Mouse (Mus musculus): ENCODE data around the gene Cyp2u1. TPM values are rescaled to one million over a fixed set of nuclear protein-coding genes. Genes with fewer than 3 reads are reported as not detected.
"Not testable (repeated sequence)": the region's sequence is repeated elsewhere in the genome, so short reads cannot be mapped to it uniquely, and the experiment has no call there.

The Cyp2u1 gene
- 10 to 100 TPM; 11.6 to 19.1 (median 12.0) TPM for total RNA-seq (2022)

DNA sequence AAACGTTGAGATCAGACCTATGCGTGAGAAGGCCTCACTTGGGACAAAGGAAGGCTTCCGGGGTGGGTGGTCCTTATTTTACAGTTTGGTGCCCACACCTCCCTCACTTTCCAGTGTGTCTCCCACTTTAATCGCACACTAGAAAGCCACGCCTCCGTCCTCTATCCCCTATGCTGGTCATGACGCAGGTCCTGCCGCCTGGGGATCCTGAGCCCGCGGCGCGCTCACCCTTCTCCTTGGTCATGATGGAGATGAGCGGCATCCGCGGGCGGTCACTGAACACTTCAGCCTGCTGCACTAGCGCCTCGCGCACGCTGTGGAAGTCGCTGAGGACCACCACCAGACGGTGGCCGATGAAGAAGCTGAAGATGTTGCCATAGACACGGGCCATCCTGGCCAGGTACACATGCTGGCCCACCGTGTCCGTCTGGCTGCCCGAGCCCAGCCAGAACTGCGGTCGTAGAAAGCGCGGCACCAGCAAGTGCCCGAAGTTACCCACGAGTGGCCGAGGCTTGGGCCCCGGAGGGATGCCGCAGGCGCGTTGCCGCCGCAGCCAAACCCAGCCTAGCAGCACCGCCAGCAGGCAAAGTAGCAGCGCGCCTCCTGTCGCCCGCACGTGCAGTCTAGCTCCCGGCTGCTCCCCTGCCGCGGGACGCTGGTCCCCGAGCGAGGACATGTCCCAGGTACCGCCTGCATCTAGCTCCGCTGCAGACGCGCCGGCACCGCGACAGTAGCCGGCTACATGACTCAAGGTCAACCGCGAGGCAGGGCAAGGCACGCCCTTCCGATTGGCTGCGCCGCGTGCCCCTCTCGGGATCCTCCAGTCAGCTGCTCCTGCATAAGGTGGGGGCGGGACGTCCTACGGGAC, at the start of gene Cyp2u1:
Gene Cyp2u1, minus strand, starts transcription at position 776 of the 868 bp plus-strand sequence.
- DNase-seq: peak; percentile 89

- DNase-seq: no peak
Observed at GRCm38 (mm10) chr3:131350539-131350938, 47.5 kb upstream of the Cyp2u1 start.

DNA sequence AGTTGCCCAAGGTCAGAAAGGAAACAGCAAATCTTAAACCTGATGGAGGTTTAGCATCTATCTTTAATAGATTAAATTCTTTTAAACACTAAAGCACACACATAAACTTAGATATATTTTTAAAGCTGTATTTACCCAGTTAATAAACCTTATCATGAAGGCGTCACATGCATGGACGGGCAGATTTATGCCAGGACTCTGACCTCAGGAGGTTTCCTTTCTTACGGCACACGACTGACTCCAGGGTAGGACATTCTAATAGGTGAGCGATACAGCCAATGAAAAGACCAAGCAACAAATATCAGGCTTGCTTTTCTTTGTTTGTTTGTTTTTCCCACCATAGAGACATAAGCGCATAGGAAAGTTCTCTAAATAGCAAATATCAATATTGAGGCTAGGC, 46.0 kb upstream of the Cyp2u1 start:
- no peak for DNase-seq

GRCm38 (mm10) chr3:131348579-131348950, 45.5 kb upstream of the Cyp2u1 start:
- no peak for DNase-seq

DNA sequence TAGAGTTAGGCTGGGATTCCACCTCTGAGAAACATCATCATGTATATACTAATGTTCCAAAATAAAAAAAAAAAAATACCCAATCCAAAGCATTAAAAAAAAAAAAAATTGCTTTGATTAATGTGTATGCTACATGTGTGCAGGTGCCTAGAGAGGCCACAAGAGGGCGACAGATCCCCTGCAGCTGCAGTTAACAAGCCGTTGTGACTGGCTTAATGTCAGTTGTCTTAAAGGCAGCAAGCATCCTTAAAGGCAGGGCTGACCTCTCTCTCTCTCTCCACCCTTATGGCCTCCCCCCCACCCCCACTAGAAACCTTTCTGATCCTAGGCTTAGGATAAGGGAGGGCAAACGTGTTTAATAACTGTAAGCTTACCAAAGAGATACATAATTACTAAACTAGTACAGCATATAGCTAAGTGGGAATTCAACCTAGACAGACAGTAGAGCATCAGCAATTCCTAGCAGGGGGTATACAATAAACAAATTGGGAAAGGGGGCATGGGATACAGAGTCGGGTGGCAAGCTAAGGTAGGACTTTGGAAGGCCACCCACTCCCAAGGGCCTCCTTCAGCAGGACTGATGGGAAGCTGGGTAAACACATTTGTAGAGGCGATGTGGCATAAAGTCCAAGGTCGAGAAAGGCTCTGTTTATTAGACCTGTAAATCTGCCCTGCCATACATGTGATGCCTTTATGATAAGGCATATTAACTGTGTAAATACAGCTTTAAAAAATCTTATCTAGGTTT, 45.0 kb upstream of the Cyp2u1 start:
- DNase-seq: no peak

- DNase-seq: no peak
Observed at GRCm38 (mm10) chr3:131345903-131346302, 42.9 kb upstream of the Cyp2u1 start.

GRCm38 (mm10) chr3:131343311-131343710, 40.3 kb upstream of the Cyp2u1 start:
- DNase-seq: no peak

DNA sequence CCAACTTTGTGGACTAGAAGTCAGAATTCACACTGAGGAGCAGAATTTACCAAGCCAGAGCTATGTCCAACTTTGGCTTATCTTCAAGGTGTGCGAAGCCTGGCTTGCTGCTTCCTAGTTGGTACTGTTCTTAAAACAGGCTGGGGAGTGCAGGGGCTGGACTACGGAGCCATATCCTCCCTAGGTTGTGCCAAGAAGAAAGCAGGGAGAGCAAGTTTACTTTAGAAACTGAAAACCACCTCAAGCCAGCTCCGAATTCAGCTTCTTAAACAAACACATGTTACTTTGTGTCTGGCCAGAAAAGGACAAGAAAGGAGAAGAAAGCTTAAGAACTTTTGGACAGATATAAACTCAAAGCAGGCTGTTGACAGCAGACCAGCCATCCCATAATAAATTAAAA, 37.9 kb upstream of the Cyp2u1 start:
- no peak for DNase-seq

DNA sequence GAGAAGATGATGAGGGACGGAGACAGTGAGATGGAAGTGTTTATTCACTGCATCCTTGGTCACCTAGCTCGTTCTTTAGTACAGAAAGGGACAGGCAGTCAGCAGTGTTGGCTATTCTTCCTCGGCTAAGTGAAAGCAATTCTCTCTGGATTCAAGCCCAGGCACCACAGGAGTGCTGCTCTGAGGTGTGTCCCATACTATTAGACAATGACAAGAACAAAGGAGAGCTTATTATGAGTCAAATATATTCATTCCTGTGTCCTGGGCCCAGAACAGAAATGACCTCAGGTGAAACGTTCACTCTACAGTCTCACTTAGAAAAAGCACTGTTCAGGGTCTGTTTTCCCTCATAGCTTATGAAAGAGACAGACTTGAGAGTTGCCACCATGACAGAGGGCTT, 36.3 kb upstream of the Cyp2u1 start:
- no peak for DNase-seq

DNA sequence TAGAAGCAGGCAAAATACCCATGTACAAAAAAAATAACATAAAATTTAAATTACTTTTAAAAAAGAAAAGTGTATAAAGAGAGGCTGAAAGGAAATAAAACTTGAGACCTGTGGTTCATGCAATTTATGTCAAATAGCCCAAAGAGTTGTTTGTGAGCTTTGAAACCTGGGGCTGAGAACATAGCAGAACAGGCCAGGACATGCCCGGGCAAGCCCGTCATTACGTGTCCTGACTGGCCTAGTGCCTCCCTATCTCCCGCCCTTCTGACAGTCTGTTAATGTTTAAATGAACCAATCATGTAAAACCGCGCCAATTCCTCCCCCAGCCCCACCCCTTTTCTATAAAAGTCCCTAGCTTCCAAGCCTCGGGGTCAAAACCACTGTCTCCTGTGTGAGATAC, 34.7 kb upstream of the Cyp2u1 start:
- DNase-seq: not testable (repeated sequence)

- DNase-seq: no peak
Observed at GRCm38 (mm10) chr3:131336629-131337028, 33.6 kb upstream of the Cyp2u1 start.

DNA sequence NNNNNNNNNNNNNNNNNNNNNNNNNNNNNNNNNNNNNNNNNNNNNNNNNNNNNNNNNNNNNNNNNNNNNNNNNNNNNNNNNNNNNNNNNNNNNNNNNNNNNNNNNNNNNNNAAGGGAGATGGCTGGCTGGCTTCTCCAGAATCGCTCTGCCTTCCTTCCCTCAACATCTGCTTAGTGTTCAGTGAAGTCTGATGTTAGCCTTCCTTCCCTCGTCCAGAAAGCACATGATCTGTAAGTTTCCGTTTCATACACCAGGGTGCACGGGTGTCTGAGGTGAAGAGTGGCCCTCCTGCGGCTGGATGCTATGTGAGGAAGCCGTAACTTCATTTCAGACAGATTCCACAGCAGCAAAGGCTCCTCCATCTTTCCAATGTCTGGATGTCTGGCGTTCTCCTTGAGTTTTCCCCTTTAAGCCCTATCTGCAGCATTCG, 32.1 kb upstream of the Cyp2u1 start:
- DNase-seq: no peak

DNA sequence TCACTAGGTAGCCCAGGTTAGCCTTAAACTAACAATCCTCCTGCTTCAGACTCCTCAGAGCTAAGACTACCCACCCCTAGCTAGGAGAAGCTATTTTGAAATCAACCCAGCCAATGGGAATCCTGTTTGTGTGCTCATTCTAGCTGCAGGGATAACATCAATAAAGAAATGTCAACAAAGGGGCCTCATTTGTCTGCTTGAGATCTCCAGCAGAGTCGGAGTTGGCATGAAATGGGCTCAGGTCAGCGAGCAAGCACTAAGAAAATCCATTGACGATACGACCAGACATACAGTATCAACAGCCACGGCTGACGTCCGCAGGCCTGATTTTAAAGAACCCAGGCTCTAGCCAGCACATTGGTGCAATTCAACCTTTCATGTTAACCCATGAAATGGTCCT, 24.2 kb upstream of the Cyp2u1 start:
- DNase-seq: no peak

DNA sequence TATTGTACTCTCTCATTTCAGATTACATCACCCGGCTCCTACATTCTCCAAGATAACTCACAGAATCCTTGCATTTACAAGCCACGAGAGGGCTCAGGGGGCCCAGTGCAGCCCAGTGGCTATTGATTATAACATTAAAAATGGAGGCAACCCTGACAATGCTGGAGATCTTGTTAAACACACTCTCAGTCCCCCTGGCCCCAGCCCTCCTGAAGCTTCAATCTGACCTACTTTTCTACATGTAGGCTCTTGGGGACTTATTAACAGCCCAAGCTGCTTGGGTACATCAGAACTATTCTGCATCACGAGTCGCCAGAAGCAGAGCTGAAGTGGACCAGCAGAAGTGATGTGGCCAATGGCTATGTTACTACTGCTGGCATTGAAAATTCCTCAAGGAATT, 23.6 kb upstream of the Cyp2u1 start:
- DNase-seq: no peak

- no peak for DNase-seq
Observed at GRCm38 (mm10) chr3:131322081-131322815, 19.2 kb upstream of the Cyp2u1 start.

DNA sequence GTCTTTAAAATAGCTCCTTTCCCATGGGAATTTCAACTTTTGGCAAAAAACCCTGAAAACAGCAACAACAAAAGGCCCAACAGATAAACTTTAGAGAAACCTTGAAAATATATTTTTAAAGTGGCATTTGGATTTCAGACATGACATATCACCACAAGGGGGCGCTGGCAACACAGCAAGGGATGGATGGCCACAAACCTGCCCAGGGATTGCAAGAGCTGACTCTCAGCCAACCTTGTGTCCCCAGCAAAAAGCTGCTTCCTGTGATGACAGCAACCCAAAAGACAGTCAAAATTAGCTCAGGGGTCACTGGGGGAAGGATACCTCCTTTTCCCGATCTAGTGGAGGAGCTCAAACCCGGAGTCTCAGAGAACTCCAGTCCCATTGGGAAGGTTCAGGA, 17.2 kb upstream of the Cyp2u1 start:
- peak; percentile 70 for DNase-seq

- no peak for DNase-seq
Observed at GRCm38 (mm10) chr3:131318211-131318610, 15.2 kb upstream of the Cyp2u1 start.

- DNase-seq: no peak
Observed at GRCm38 (mm10) chr3:131317126-131317525, 14.1 kb upstream of the Cyp2u1 start.

- DNase-seq: no peak
Observed at GRCm38 (mm10) chr3:131315957-131316510, 13.0 kb upstream of the Cyp2u1 start.

DNA sequence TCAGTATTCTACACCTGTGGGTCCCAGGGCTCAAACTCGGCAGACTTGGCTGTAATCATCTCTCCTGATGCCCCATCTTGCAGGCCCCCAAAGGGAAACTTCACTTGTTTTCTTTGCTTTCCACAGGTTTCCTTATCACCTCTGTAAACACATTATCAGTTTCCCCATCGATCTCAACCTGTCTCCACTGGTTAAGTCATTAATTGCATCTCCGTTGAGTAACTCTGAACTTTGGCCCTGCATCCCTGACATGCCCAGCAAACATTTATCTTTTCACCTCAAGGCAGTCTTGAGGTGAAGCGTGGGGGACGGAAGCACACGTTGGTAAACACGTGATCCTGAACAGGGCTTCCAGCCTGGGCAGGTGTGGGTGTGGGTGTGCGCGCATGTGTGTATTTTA, 9.3 kb upstream of the Cyp2u1 start:
- no peak for DNase-seq

- no peak for DNase-seq
Observed at GRCm38 (mm10) chr3:131310572-131310971, 7.5 kb upstream of the Cyp2u1 start.

- no peak for DNase-seq
Observed at GRCm38 (mm10) chr3:131307811-131308210, 4.8 kb upstream of the Cyp2u1 start.

- DNase-seq: no peak
Observed at GRCm38 (mm10) chr3:131306255-131306654, 3.2 kb upstream of the Cyp2u1 start.
